Mouse (Mus musculus) heart, embryonic 11.5 days (tissue): ENCODE data around the gene Klhl7. TPM values are rescaled to one million over a fixed set of nuclear protein-coding genes. Genes with fewer than 3 reads are reported as not detected.

Experiments
- ATAC-seq: fragments of 200-750 bp; cut with Nextera tagmentation; replicated peaks from 2 replicates; pipeline ENCODE4 v1.8.0; 2017; ENCODE audit warnings: moderate library complexity; ENCODE audit not compliant: insufficient number of reproducible peaks, low FRiP score, low TSS enrichment
- H3K27ac ChIP-seq: fragments of 300-500 bp; sonication (generic); 2 replicates; pipeline ENCODE4 v1.5.1; 2014; ENCODE audit warnings: mild to moderate bottlenecking, low read depth, low read length
- H3K27me3 ChIP-seq: fragments of 300-500 bp; sonication (generic); 2 replicates; pipeline ENCODE4 v1.6.1; 2014; ENCODE audit warnings: mild to moderate bottlenecking, low read length, mixed read lengths; ENCODE audit not compliant: control insufficient read depth, insufficient read depth
- H3K36me3 ChIP-seq: fragments of 300-500 bp; sonication (generic); 2 replicates; pipeline ENCODE4 v1.6.1; 2014; ENCODE audit warnings: mild to moderate bottlenecking, low read length, moderate library complexity, mixed read lengths; ENCODE audit not compliant: control insufficient read depth, insufficient read depth
- H3K4me1 ChIP-seq: fragments of 300-500 bp; sonication (generic); 2 replicates; pipeline ENCODE4 v1.6.1; 2014; ENCODE audit warnings: low read length; ENCODE audit not compliant: control insufficient read depth, insufficient read depth
- H3K4me2 ChIP-seq: fragments of 300-500 bp; sonication (generic); 2 replicates; pipeline ENCODE4 v1.6.1; 2014; ENCODE audit warnings: mild to moderate bottlenecking, moderate library complexity
- H3K4me3 ChIP-seq: fragments of 300-500 bp; sonication (generic); 2 replicates; pipeline ENCODE4 v1.5.1; 2014; ENCODE audit warnings: low read depth, low read length
- H3K9ac ChIP-seq: fragments of 300-500 bp; sonication (generic); 2 replicates; pipeline ENCODE4 v1.6.1; 2014; ENCODE audit warnings: mild to moderate bottlenecking, low read depth, low read length, moderate library complexity
- H3K9me3 ChIP-seq: fragments of 300-500 bp; sonication (generic); replicated peaks from 2 replicates; pipeline ENCODE4 v1.6.1; 2016; ENCODE audit warnings: low read length; ENCODE audit not compliant: control insufficient read depth
- WGBS: fragments of 180-500 bp; shearing (Covaris S2); extraction: QIAGEN DNeasy Blood & Tissue Kit; methylation state at CpG from one replicate; pipeline ENCODE4 v1.1.7; 2014; ENCODE audit not compliant: insufficient replicate concordance; 5-methylcytosine and 5-hydroxymethylcytosine counted together
- polyA plus RNA-seq: library from polyadenylated mRNA; unstranded; fragments of >200 nt; fragmentation: Nextera tagmentation; extraction: Ambion mirVana; gene quantifications from 2 replicates; pipeline ENCODE4 v1.2.1, GENCODE M21; 2014

Gene Klhl7
- polyA plus RNA-seq = 39.0 and 50.4 TPM in 2 replicates

DNA sequence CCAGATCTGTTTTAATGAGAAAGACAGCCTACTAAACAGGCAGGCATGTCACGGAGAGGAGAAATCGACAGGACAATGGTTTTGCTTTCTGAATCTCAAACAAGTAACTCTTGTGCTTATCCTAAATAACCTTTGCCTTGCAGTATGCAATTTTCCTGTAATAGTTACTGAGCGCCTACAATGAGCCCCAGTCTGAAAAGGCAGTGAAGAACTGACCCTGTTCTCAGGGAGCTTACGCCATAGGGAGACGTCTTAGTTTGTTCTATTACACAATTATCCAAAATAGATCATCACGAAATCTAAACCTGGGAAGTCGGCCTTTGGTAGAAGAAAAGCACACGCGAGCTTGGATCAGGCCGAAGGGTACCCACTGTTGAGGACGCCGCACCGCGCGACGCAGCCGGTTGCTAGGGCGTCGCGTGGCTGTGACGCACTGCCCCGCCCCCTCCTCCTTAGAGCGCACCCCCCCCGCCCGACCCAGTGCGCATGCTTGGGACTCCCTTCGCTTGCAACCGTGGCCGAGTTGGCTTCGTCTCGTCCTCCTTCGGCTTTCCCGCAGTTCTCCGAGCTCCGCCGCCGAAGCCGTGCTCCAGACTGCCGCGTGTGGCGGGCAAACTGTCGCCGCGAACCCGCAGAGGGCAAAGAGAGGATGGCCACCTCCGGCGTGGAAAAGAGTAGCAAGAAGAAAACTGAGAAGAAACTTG lies at the start of gene Klhl7:
Gene Klhl7 (plus strand): TSS at position 500 of the 704 bp plus-strand sequence.
- Histone ChIP-seq H3K27me3 (no peaks in the 10 kb centered on the region), H3K4me3 (peak within 1 kb of the TSS; percentile 83), H3K4me2 (peak within 1 kb of the TSS; percentile 72), H3K36me3 (no peaks in the 10 kb centered on the region), H3K9me3 (no peaks in the 10 kb centered on the region), H3K27ac (peak within 1 kb of the TSS; percentile 78), H3K4me1 (no peaks in the 10 kb centered on the region; the same call in 1 of the 2 replicates), H3K9ac (peak within 1 kb of the TSS; percentile 93)
- ATAC-seq = peak; percentile 95
- 1% methylated on average over 47 of the region's 47 CpGs for WGBS

- ATAC-seq = no peak
- Histone ChIP-seq H3K4me3 (no peak overlapping the region), H3K27ac (peak overlapping the region; percentile 31; the same call in 1 of the 2 replicates), H3K9ac (no peak overlapping the region), H3K4me2 (no peak overlapping the region), H3K36me3 (no peaks in the 10 kb centered on the region), H3K27me3 (no peaks in the 10 kb centered on the region), H3K9me3 (peaks cover 6% of the 10 kb centered on the region; the same call in 1 of the 2 replicates), H3K4me1 (peaks cover 15% of the 10 kb centered on the region)
- 63% methylated on average over 16 of the region's 16 CpGs for WGBS
Observed at GRCm38 (mm10) chr5:24051755-24052675, 48.4 kb upstream of the Klhl7 start.

DNA sequence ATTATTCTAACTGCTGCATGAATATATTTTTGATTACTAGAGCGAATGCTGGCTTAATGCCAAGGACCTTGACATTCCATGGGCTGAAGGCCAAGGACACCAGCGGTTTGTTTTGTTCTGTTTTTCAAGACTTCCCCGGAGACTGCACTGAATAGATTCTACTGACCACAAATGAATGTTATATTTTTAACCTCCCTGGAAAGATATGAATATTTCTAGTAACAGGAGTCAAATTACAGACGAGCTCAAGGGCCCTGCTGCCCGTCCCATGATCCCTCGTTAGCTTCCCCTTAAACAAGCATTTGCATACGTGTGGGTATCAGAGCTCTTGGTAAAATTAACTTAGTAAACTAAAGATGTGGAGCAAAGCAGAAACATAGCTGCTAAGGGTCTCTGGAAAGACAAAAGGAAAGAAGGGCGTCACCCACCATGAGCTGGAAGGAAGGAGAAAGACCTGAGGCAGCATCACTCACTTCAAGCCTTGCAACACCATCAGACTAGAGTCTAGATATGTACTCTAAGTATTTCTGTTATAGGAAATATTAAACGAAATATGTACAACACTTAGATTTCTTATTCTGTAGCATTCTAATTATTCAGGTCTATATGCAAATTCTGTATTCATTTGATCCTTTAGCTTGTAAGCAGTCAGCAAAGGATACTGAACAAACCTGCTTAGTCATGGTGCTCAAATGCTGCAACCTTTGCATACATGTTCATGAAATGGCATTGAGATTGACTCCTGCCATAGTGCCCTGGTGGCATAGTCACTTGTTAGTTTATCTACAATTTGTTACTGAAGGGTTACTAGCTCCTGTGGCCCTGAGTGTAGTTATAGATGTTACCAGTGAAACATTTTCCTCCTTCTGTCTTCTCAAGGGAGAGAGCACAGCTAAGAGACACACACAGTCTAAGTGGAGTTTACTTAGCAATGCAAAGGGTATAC lies 46.9 kb upstream of the Klhl7 start:
- Histone ChIP-seq H3K4me2 (peak overlapping the region; percentile 39; the same call in 1 of the 2 replicates), H3K27me3 (no peaks in the 10 kb centered on the region), H3K4me1 (peaks cover 8% of the 10 kb centered on the region), H3K9ac (no peak overlapping the region), H3K9me3 (peaks cover 6% of the 10 kb centered on the region; the same call in 1 of the 2 replicates), H3K27ac (peak overlapping the region; percentile 70), H3K36me3 (no peaks in the 10 kb centered on the region), H3K4me3 (no peak overlapping the region)
- no peak for ATAC-seq
- 44% methylated on average over 9 of the region's 9 CpGs for WGBS

- Histone ChIP-seq H3K9ac (no peak overlapping the region), H3K36me3 (no peaks in the 10 kb centered on the region), H3K9me3 (peaks cover 6% of the 10 kb centered on the region; the same call in 1 of the 2 replicates), H3K4me3 (no peak overlapping the region), H3K4me1 (peaks cover 8% of the 10 kb centered on the region), H3K27me3 (no peaks in the 10 kb centered on the region), H3K27ac (no peak overlapping the region), H3K4me2 (no peak overlapping the region)
- 87% methylated on average over 3 of the region's 3 CpGs for WGBS
- no peak for ATAC-seq
Observed at GRCm38 (mm10) chr5:24054382-24054781, 46.0 kb upstream of the Klhl7 start.

DNA sequence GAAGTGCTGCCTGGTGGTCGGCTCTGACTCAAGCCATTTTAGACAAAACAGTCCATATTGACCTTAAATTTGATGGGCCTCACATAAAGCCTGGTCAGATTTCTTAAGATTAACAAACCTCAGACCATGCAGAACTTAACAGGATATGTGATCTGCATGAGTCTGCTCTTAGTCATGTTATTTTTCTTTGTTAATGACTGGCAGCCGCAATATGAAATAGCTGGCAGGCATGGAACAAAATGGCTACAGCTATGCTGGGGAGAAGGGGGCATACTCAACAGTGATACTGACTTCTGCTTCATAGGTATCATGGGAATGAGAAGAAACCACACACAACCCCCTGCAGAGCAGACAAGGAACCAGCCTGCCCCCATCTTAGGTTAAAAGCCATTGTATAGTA lies 43.5 kb upstream of the Klhl7 start:
- no peak overlapping the region for H3K4me3 ChIP-seq
- no peaks in the 10 kb centered on the region for H3K36me3 ChIP-seq
- H3K4me2 ChIP-seq = no peak overlapping the region
- WGBS = 87% methylated on average over 2 of the region's 2 CpGs
- no peak overlapping the region for H3K9ac ChIP-seq
- H3K9me3 ChIP-seq = peaks cover 6% of the 10 kb centered on the region; the same call in 1 of the 2 replicates
- no peak overlapping the region for H3K27ac ChIP-seq
- no peaks in the 10 kb centered on the region for H3K27me3 ChIP-seq
- H3K4me1 ChIP-seq = peaks cover 8% of the 10 kb centered on the region
- ATAC-seq = no peak

DNA sequence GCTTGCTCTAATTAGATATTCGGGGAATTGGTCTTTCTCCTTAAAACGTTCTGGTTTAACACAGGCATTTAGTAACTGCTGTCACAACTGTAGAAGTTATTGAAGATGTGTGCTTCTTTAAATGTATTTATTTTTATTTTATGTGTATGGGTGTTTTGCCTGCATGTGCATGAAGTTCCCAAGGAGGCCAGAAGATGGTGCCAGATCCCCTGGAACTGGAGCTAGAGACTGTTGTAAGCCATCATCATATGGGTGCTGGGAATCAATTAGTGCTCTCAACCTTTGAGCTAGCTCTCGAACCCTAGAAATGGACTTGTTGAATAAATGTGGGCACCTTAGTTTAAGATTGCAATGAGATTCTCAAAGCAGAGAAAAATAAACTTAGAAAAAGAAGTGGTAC lies 42.8 kb upstream of the Klhl7 start:
- Histone ChIP-seq H3K27me3 (no peaks in the 10 kb centered on the region), H3K4me2 (no peak overlapping the region), H3K4me3 (no peak overlapping the region), H3K4me1 (peaks cover 8% of the 10 kb centered on the region), H3K9ac (no peak overlapping the region), H3K36me3 (no peaks in the 10 kb centered on the region), H3K9me3 (peaks cover 6% of the 10 kb centered on the region; the same call in 1 of the 2 replicates), H3K27ac (no peak overlapping the region)
- ATAC-seq = no peak
- WGBS = 61% methylated on average over 3 of the region's 3 CpGs

GRCm38 (mm10) chr5:24060949-24061348 lies 39.5 kb upstream of the Klhl7 start:
- H3K36me3 ChIP-seq = no peaks in the 10 kb centered on the region
- H3K4me1 ChIP-seq = no peaks in the 10 kb centered on the region
- no peak overlapping the region for H3K9ac ChIP-seq
- H3K27me3 ChIP-seq = no peaks in the 10 kb centered on the region
- H3K9me3 ChIP-seq = no peaks in the 10 kb centered on the region; the same call in 1 of the 2 replicates
- H3K27ac ChIP-seq = no peak overlapping the region
- ATAC-seq = no peak
- no peak overlapping the region for H3K4me3 ChIP-seq
- H3K4me2 ChIP-seq = no peak overlapping the region
- WGBS = 64% methylated on average over 3 of the region's 3 CpGs

DNA sequence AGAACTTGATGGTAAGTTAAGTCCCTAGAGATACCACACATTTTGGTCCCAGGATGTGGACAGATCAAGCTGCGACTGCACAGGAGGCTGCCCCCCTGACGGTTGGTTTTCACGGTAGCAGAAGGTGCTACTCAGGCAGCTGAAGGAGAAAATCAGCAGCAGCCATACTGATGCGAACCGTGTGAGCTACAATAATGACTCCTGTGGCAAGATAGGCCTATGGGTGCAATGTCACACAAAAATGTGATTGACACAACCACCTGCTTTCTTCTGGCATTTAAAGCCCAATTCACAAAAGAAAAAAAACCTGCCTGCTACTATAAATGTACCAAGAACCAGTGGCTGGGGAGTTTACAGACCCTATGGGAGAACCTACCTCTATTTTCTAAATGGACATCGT lies 37.4 kb upstream of the Klhl7 start:
- Histone ChIP-seq H3K4me1 (no peaks in the 10 kb centered on the region), H3K4me3 (no peak overlapping the region), H3K36me3 (no peaks in the 10 kb centered on the region), H3K9ac (no peak overlapping the region), H3K9me3 (no peaks in the 10 kb centered on the region), H3K27ac (no peak overlapping the region), H3K4me2 (no peak overlapping the region), H3K27me3 (no peaks in the 10 kb centered on the region)
- no peak for ATAC-seq
- WGBS = 71% methylated on average over 6 of the region's 6 CpGs
